12 mouse cellular contexts compared by ENCODE assay signal in the genomic region with DNA sequence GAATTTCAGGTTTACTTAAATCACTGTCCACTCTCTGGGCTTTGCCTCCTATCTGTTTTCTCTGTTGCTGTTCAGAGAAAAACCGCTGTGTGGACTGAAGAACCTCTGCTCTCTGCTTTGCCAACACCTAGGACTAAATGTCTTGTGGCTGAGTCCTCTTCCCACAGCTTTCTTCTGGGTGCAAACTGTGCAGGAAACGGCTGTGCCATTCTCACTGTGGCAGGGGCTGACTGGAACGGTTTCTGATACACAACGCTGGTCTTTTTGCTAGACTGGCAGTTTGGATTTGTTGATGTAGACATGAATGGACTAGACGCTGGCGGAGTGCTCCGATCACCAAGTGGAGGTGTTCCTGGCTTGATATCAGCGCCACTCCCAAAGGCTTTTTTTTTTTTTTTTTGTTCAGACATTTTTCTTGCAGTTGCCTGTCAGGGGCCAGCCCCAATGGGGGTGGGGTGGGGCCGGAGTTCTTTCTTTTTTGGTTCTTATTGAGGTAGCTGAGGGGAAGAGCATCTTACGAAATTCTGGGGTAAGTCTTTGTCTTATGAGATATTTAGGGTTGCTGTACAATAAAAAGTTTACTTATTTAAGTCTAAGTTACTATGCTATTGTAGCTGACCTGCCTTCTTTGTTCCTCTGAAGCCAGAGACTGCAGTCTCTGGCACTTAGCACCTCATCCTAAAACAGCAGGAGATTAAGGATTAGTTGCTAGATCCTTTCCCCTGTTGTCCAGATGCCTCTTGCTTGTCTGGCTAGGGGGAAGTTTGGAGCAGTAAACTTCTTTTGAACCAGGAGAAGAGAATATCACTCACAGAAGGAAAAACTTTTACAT. TPM values are rescaled to one million over a fixed set of nuclear protein-coding genes. Genes with fewer than 3 reads are reported as not detected.
DNase-seq lines count a peak whose midpoint lies in the region; ATAC-seq and TF ChIP-seq lines count a peak whose summit lies in the region.
"Had no signal": no experiment of that assay in that cellular context is flagged by ENCODE, and none has a peak within 500 bp of the region (broad histone marks: within the 10 kb centered on the region; RNA-seq: fewer than 3 reads in every experiment).

No protein-coding gene starts in this region.

- no peak for DNase-seq in kidney, postnatal 0 days (ENCODE audit: low spot score)
- DNase-seq in kidney, postnatal 4 days, result no peak
- peak; percentile 7 for DNase-seq in embryo, embryonic 10.5 days (ENCODE audit: low spot score)
- peak; percentile 13 for DNase-seq in neural tube, embryonic 10.5 days (ENCODE audit: extremely low spot score, low spot score)
- DNase-seq in cerebellum, adult 9-11 months, result no peak
- no peak for DNase-seq in layer of hippocampus, adult 9-11 months
- DNase-seq: cerebellum, adult 9-10 months; kidney, postnatal 14 days; right cerebral cortex, postnatal 14 days; thymus, adult 2 months had no signal

- peak overlapping the region; percentile 14; the same call in 1 of the 2 replicates for H3K9ac ChIP-seq in kidney, postnatal 0 days (ENCODE audit: low read depth, low read length)

- no peaks in the 10 kb centered on the region for H3K36me3 ChIP-seq in kidney, postnatal 0 days (ENCODE audit: insufficient read depth, low read length)

- H3K27me3 ChIP-seq in kidney, postnatal 0 days (ENCODE audit: insufficient read depth, low read length), result no peaks in the 10 kb centered on the region

- no peak overlapping the region for H3K4me3 ChIP-seq in kidney, postnatal 0 days (replicated peaks; ENCODE audit: low read depth, low read length)

- H3K4me2 ChIP-seq in kidney, postnatal 0 days (ENCODE audit: low read length), result peak overlapping the region; percentile 18

- 10% methylated on average over 10 of the region's 10 CpGs for WGBS in kidney, postnatal 0 days

- H3K27ac ChIP-seq in kidney, postnatal 0 days, result no peak overlapping the region

- ATAC-seq in kidney, postnatal 0 days (replicated peaks; ENCODE audit: low FRiP score, low read depth), result no peak
- ATAC-seq in inflammation-experienced regulatory T-cells, adult 6 months, result peak; percentile 25

- no peaks in the 10 kb centered on the region for H3K9me3 ChIP-seq in kidney, postnatal 0 days (replicated peaks; ENCODE audit: low read length)

- no peaks in the 10 kb centered on the region for H3K4me1 ChIP-seq in kidney, postnatal 0 days (replicated peaks; ENCODE audit: insufficient read depth, low read length)

- TF ChIP-seq CTCF in kidney, postnatal 0 days (IDR thresholded peaks at IDR 0.05; ENCODE audit: low read depth), result no peak

RNA-seq across cellular contexts. Expression of gene Lnpep, which starts 30.4 kb away (rescaled TPM):
- 6.3 and 7.1 TPM in 2 replicates for polyA plus RNA-seq in kidney, postnatal 0 days (2015; fragmentation: Nextera tagmentation; extraction: Ambion mirVana)
- polyA plus RNA-seq in inflammation-experienced regulatory T-cells, adult 6 months (2017; shearing (Covaris generic)), result 10 to 100 TPM; 33.9 to 38.6 (median 36.0) TPM

RNA-seq across cellular contexts. Expression of gene Vmn2r90, which starts 48.3 kb away (rescaled TPM):
- polyA plus RNA-seq in kidney, postnatal 0 days (2015; fragmentation: Nextera tagmentation; extraction: Ambion mirVana), result not detected in 2 replicates
- under 1 TPM in 1 of 3 experiments, not detected in 2; 0.12 TPM for polyA plus RNA-seq in inflammation-experienced regulatory T-cells, adult 6 months (2017; shearing (Covaris generic))
- polyA plus RNA-seq: lung, embryonic 16.5 days; thymus, adult 2 months had no signal

Comparison
In these comparisons a context has a peak if more than half of its experiments do, and no peak if none do; other contexts are left out.
1. DNase-seq: peak in embryo, embryonic 10.5 days (single experiment) and neural tube, embryonic 10.5 days (single experiment); none in kidney, postnatal 0 days (single experiment), kidney, postnatal 4 days (0 of 2), cerebellum, adult 9-11 months (single experiment) and layer of hippocampus, adult 9-11 months (single experiment).